Mouse (Mus musculus): Measurements from ENCODE around the gene Inmt. TPM values are rescaled to one million over a fixed set of nuclear protein-coding genes. Genes with fewer than 3 reads are reported as not detected.

Gene Inmt
- polyA plus RNA-seq, 1 experiment from 2014 or later, result not detected

DNA sequence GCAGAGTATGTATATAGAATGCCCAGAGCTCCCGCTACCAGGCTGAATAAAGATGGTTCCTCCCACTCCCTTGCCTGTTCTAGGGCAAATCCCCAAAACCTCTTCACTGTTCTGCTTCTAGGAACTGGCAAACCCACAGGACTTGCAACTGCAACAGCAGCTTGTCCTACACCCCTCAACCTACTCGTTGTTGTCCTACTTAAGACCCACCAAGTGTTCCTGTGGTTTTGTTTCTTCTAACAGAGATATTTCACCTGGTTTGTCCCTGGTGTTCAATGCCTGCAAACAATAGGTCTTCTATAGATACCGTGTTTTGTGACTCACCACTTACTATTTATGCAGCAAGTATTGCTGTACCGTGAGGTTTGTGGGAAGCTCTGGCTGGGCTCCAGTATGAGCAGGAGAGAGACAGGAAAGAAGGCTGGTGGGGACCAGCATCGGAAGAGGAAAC is 13.5 kb downstream of the Inmt start:
- Histone ChIP-seq H3K9me3 (no peaks in the 10 kb centered on the region), H3K4me1 (replicated peaks) (no peaks in the 10 kb centered on the region), H3K36me3 (no peaks in the 10 kb centered on the region), H3K27ac (no peak overlapping the region), H3K4me2 (no peak overlapping the region), H3K4me3 (no peak overlapping the region), H3K9ac (no peak overlapping the region), H3K27me3 (peaks cover 92% of the 10 kb centered on the region)
- WGBS, result 78% methylated on average over 5 of the region's 5 CpGs
- no peak for ATAC-seq (ENCODE audit: low FRiP score)

GRCm38 (mm10) chr6:55159256-55159655 is 15.6 kb downstream of the Inmt start:
- no peaks in the 10 kb centered on the region for H3K9me3 ChIP-seq
- no peak overlapping the region for H3K4me3 ChIP-seq
- H3K9ac ChIP-seq, result no peak overlapping the region
- ATAC-seq (ENCODE audit: low FRiP score), result no peak
- WGBS, result 67% methylated on average over 1 of the region's 1 CpGs
- H3K4me1 ChIP-seq (replicated peaks), result no peaks in the 10 kb centered on the region
- no peaks in the 10 kb centered on the region for H3K36me3 ChIP-seq
- H3K27ac ChIP-seq, result no peak overlapping the region
- peaks cover 81% of the 10 kb centered on the region for H3K27me3 ChIP-seq
- H3K4me2 ChIP-seq, result no peak overlapping the region

GRCm38 (mm10) chr6:55152226-55152625 is 22.6 kb downstream of the Inmt start:
- no peaks in the 10 kb centered on the region for H3K9me3 ChIP-seq
- no peak overlapping the region for H3K4me2 ChIP-seq
- H3K36me3 ChIP-seq, result no peaks in the 10 kb centered on the region
- 93% methylated on average over 3 of the region's 3 CpGs for WGBS
- no peak overlapping the region for H3K4me3 ChIP-seq
- no peak overlapping the region for H3K9ac ChIP-seq
- H3K4me1 ChIP-seq (replicated peaks), result no peaks in the 10 kb centered on the region
- peaks cover 59% of the 10 kb centered on the region for H3K27me3 ChIP-seq
- H3K27ac ChIP-seq, result no peak overlapping the region
- ATAC-seq (ENCODE audit: low FRiP score), result no peak

DNA sequence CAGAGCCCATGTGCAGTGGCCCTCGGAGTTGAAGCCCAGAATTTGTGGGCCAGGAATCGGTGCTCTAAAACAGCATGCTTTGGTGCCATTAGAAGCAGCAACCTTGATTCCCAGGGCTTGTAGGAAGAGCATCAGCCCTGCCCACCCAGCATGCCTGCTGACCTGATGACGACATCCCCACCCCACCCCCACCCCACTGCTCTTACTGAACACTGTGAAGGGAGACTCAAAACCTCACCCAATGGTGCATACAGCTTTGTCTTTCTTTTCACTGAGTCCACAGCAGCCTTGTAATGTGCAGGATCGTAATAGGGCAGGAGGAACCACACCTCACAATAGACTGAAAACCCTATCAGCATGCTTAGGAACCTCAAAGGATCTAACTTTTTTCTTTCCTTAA is 28.7 kb downstream of the Inmt start:
- 32% methylated on average over 4 of the region's 4 CpGs for WGBS
- Histone ChIP-seq H3K27ac (no peak overlapping the region), H3K4me2 (no peak overlapping the region), H3K4me3 (no peak overlapping the region), H3K9me3 (peaks cover 3% of the 10 kb centered on the region), H3K36me3 (no peaks in the 10 kb centered on the region), H3K27me3 (peaks cover 28% of the 10 kb centered on the region), H3K9ac (no peak overlapping the region), H3K4me1 (replicated peaks) (0 out of 2 replicates have a peak, but pooled peaks cover 5% of the 10 kb centered on the region)
- no peak for ATAC-seq (ENCODE audit: low FRiP score)

DNA sequence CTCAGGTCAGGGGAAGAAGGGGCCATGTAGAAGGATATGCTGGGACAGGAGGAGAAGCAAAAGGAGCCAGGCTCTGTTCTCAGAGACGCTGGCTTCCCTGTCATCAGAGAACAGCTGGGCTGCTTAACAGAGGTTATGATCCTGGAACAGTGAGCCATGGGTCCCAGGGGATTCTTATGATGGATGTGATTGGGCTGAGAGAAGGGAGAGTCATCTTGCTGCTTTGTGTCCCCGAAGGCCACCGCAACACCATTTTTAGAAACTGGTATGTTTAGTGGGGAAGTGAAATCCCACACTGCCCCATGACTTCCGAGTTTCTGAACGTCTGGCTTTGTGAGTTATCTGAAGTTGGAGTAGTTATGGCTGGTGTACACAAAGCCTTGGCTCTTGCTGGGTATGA is 29.6 kb downstream of the Inmt start:
- no peak overlapping the region for H3K9ac ChIP-seq
- peaks cover 26% of the 10 kb centered on the region for H3K27me3 ChIP-seq
- WGBS, result 76% methylated on average over 5 of the region's 5 CpGs
- peaks cover 3% of the 10 kb centered on the region for H3K9me3 ChIP-seq
- no peak overlapping the region for H3K4me2 ChIP-seq
- H3K36me3 ChIP-seq, result no peaks in the 10 kb centered on the region
- H3K4me1 ChIP-seq (replicated peaks), result 0 out of 2 replicates have a peak, but pooled peaks cover 5% of the 10 kb centered on the region
- no peak overlapping the region for H3K27ac ChIP-seq
- no peak for ATAC-seq (ENCODE audit: low FRiP score)
- no peak overlapping the region for H3K4me3 ChIP-seq

GRCm38 (mm10) chr6:55138343-55138742 is 36.5 kb downstream of the Inmt start:
- H3K4me2 ChIP-seq, result no peak overlapping the region
- H3K9ac ChIP-seq, result no peak overlapping the region
- ATAC-seq (ENCODE audit: low FRiP score), result no peak
- H3K27ac ChIP-seq, result no peak overlapping the region
- no peaks in the 10 kb centered on the region for H3K4me1 ChIP-seq (replicated peaks)
- H3K9me3 ChIP-seq, result peaks cover under 1% of the 10 kb centered on the region; the same call in 1 of the 2 replicates
- H3K36me3 ChIP-seq, result no peaks in the 10 kb centered on the region
- no peak overlapping the region for H3K4me3 ChIP-seq
- H3K27me3 ChIP-seq, result no peaks in the 10 kb centered on the region

GRCm38 (mm10) chr6:55133425-55133824 is 41.4 kb downstream of the Inmt start:
- Histone ChIP-seq H3K27me3 (no peaks in the 10 kb centered on the region), H3K36me3 (no peaks in the 10 kb centered on the region), H3K27ac (no peak overlapping the region), H3K4me3 (no peak overlapping the region), H3K4me1 (replicated peaks) (no peaks in the 10 kb centered on the region), H3K9ac (no peak overlapping the region), H3K9me3 (no peaks in the 10 kb centered on the region), H3K4me2 (no peak overlapping the region)
- ATAC-seq (ENCODE audit: low FRiP score), result no peak
- WGBS, result 72% methylated on average over 1 of the region's 1 CpGs

GRCm38 (mm10) chr6:55132794-55133193 is 42.0 kb downstream of the Inmt start, which contains the start of gene Crhr2:
Gene Crhr2, minus strand, starts transcription at chr6:55133016.
- Histone ChIP-seq H3K4me3 (no peak within 1 kb of the TSS), H3K36me3 (no peaks in the 10 kb centered on the region), H3K27ac (no peak within 1 kb of the TSS), H3K9me3 (no peaks in the 10 kb centered on the region), H3K9ac (no peak within 1 kb of the TSS), H3K4me1 (replicated peaks) (no peaks in the 10 kb centered on the region), H3K4me2 (no peak within 1 kb of the TSS), H3K27me3 (no peaks in the 10 kb centered on the region)
- ATAC-seq (ENCODE audit: low FRiP score), result no peak
- 78% methylated on average over 10 of the region's 10 CpGs for WGBS

DNA sequence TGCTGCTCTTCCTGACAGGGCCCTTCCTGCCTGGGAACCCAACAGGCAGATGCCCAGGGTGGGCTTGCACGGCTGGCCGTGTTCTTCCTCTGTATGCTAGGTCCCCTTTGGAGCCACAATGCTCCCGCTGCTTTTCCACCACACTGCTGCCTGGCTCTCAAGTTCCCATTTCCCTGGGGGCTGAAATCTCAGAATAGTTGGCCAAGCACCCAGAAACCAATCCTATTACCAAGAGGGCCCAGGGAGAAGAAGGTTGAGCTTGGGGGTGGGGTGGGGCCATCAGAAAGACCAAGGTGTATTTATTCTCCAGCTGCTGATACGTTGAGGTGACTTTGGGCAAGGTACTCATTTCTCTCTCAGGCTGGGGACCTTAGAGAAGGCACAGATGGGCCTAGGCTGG is 43.5 kb downstream of the Inmt start:
- no peak overlapping the region for H3K4me3 ChIP-seq
- 85% methylated on average over 4 of the region's 4 CpGs for WGBS
- no peaks in the 10 kb centered on the region for H3K27me3 ChIP-seq
- no peaks in the 10 kb centered on the region for H3K9me3 ChIP-seq
- H3K4me1 ChIP-seq (replicated peaks), result no peaks in the 10 kb centered on the region
- H3K27ac ChIP-seq, result no peak overlapping the region
- no peaks in the 10 kb centered on the region for H3K36me3 ChIP-seq
- ATAC-seq (ENCODE audit: low FRiP score), result no peak
- H3K4me2 ChIP-seq, result no peak overlapping the region
- H3K9ac ChIP-seq, result no peak overlapping the region

- no peak for ATAC-seq (ENCODE audit: low FRiP score)
- no peak overlapping the region for H3K27ac ChIP-seq
- H3K36me3 ChIP-seq, result no peaks in the 10 kb centered on the region
- H3K9ac ChIP-seq, result no peak overlapping the region
- H3K4me3 ChIP-seq, result no peak overlapping the region
- H3K27me3 ChIP-seq, result no peaks in the 10 kb centered on the region
- 68% methylated on average over 6 of the region's 6 CpGs for WGBS
- no peaks in the 10 kb centered on the region for H3K4me1 ChIP-seq (replicated peaks)
- no peaks in the 10 kb centered on the region for H3K9me3 ChIP-seq
- H3K4me2 ChIP-seq, result no peak overlapping the region
Observed at GRCm38 (mm10) chr6:55130631-55131030, 44.2 kb downstream of the Inmt start.

DNA sequence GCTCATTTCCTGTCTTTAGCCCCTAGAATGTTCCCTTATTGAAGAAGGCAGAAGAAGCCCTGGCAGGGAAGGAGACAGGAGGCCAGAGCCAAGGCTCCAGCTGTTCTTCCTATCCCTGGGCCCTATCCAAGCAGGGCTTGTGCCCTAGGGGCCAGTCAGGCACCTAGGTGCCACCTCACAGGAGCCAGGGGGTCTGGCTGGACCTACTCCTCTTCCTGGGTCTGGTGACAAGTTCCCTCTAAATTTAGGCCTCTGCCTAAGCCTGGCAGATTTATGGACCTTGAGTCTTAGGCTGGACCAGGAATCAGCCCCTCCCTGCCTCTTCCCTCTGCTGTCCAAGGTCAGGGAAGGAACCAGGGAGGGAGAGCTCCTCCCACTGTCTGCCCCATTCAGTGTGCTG is 46.5 kb downstream of the Inmt start:
- Histone ChIP-seq H3K9me3 (no peaks in the 10 kb centered on the region), H3K9ac (no peak overlapping the region), H3K4me1 (replicated peaks) (no peaks in the 10 kb centered on the region), H3K4me2 (no peak overlapping the region), H3K36me3 (no peaks in the 10 kb centered on the region), H3K4me3 (no peak overlapping the region), H3K27ac (no peak overlapping the region), H3K27me3 (0 out of 2 replicates have a peak, but pooled peaks cover 3% of the 10 kb centered on the region)
- ATAC-seq (ENCODE audit: low FRiP score), result no peak

GRCm38 (mm10) chr6:55126576-55126975 is 48.3 kb downstream of the Inmt start:
- Histone ChIP-seq H3K36me3 (no peaks in the 10 kb centered on the region), H3K4me3 (no peak overlapping the region), H3K4me2 (no peak overlapping the region), H3K9me3 (no peaks in the 10 kb centered on the region), H3K27ac (no peak overlapping the region), H3K4me1 (replicated peaks) (peaks cover 7% of the 10 kb centered on the region), H3K27me3 (0 out of 2 replicates have a peak, but pooled peaks cover 6% of the 10 kb centered on the region), H3K9ac (no peak overlapping the region)
- WGBS, result 88% methylated on average over 5 of the region's 5 CpGs
- no peak for ATAC-seq (ENCODE audit: low FRiP score)

GRCm38 (mm10) chr6:55123056-55123455 is 51.8 kb downstream of the Inmt start:
- H3K27ac ChIP-seq, result no peak overlapping the region
- 58% methylated on average over 4 of the region's 4 CpGs for WGBS
- H3K4me1 ChIP-seq (replicated peaks), result peaks cover 11% of the 10 kb centered on the region
- H3K4me3 ChIP-seq, result no peak overlapping the region
- no peaks in the 10 kb centered on the region for H3K36me3 ChIP-seq
- no peak overlapping the region for H3K9ac ChIP-seq
- no peaks in the 10 kb centered on the region for H3K9me3 ChIP-seq
- peaks cover 35% of the 10 kb centered on the region for H3K27me3 ChIP-seq
- H3K4me2 ChIP-seq, result no peak overlapping the region
- no peak for ATAC-seq (ENCODE audit: low FRiP score)

All from hindbrain, embryonic 13.5 days (tissue).